Mouse (Mus musculus): ENCODE measurements at regions not wholly inside any gene's neighbourhood (a gene's known extent, or its start where the extent isn't known, plus 50 kb on each side); places are given as distances from the start of the nearest gene placed in this dataset.

GRCm38 (mm10) chr15:6964635-6965034 lies 89.9 kb upstream of the Osmr start:
- TF ChIP-seq POLR2A (IDR thresholded peaks at IDR 0.05; ENCODE audit: insufficient read depth, low read depth, low read length) (no peak), CTCF (IDR thresholded peaks at IDR 0.05; ENCODE audit: insufficient read depth, low read depth, low read length) (no peak)

All from olfactory bulb, adult 2 months (tissue).